Comparison of ENCODE assay signal across 20 mouse cellular contexts in the genomic region with DNA sequence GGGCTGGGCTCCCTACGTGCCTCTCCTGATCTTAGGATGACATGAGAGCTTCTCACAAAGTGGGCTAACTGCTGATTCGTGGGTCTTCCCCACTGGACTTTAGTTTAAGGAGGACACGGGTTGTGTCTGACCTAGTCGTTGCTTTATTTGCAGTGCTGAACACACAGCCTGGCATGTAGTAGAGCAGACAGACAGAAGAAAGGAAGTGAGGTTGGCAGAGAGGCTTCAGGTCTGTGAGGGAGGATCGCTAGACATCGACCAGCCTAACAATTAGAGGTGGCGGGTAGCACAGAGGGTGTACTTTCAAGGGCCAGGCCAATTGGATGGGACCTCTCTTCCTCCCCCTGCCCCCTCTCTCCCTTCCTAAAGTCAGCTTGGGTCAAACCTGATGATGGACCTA. TPM values are rescaled to one million over a fixed set of nuclear protein-coding genes. Genes with fewer than 3 reads are reported as not detected.
A peak's percentile ranks its signal among the peaks of the same experiment; 100 is the strongest.
DNase-seq lines count a peak whose midpoint lies in the region; ATAC-seq and TF ChIP-seq lines count a peak whose summit lies in the region.
"Had no signal": no experiment of that assay in that cellular context is flagged by ENCODE, and none has a peak within 500 bp of the region (broad histone marks: within the 10 kb centered on the region; RNA-seq: fewer than 3 reads in every experiment).

No protein-coding gene starts in this region.

- TF ChIP-seq POLR2A in CH12.LX (IDR thresholded peaks at IDR 0.05; ENCODE audit: low read depth, low read length) = no peak

- no peaks in the 10 kb centered on the region for H3K36me3 ChIP-seq in forebrain, embryonic 11.5 days (ENCODE audit: control insufficient read depth, insufficient read depth, low read length)
- H3K36me3 ChIP-seq in forebrain, embryonic 13.5 days (ENCODE audit: poor library complexity, severe bottlenecking) = 0 out of 2 replicates have a peak, but pooled peaks cover 3% of the 10 kb centered on the region
- peaks cover 30 to 44% of the 10 kb centered on the region in 2 experiments for H3K36me3 ChIP-seq in CH12.LX (replicated peaks in 1 of 2; ENCODE audit: control insufficient read depth in 1 of 2, insufficient read depth in 1 of 2, low read length in 1 of 2)
- H3K36me3 ChIP-seq: forebrain, embryonic 10.5 days had no signal

- H3K27me3 ChIP-seq in forebrain, embryonic 11.5 days (ENCODE audit: control insufficient read depth, insufficient read depth, low read length) = no peaks in the 10 kb centered on the region
- 0 out of 2 replicates have a peak, but pooled peaks cover 3% of the 10 kb centered on the region for H3K27me3 ChIP-seq in forebrain, embryonic 13.5 days
- H3K27me3 ChIP-seq in CH12.LX (replicated peaks) = peaks cover 32% of the 10 kb centered on the region
- H3K27me3 ChIP-seq: embryonic facial prominence, embryonic 13.5 days; embryonic facial prominence, embryonic 15.5 days had no signal

- no peak overlapping the region for H3K27ac ChIP-seq in forebrain, embryonic 11.5 days (ENCODE audit: low read depth, low read length)
- no peak overlapping the region for H3K27ac ChIP-seq in forebrain, embryonic 13.5 days
- H3K27ac ChIP-seq in CH12.LX (ENCODE audit: insufficient read depth, low read depth) = no peak overlapping the region
- H3K27ac ChIP-seq: embryonic facial prominence, embryonic 13.5 days; embryonic facial prominence, embryonic 15.5 days; forebrain, embryonic 10.5 days had no signal

- H3K4me2 ChIP-seq in forebrain, embryonic 11.5 days (ENCODE audit: low read depth, low read length, severe bottlenecking) = no peak overlapping the region
- no peak overlapping the region for H3K4me2 ChIP-seq in forebrain, embryonic 13.5 days
- no peak overlapping the region for H3K4me2 ChIP-seq in CH12.LX (ENCODE audit: insufficient read depth, low read depth, poor library complexity, severe bottlenecking)
- H3K4me2 ChIP-seq: embryonic facial prominence, embryonic 13.5 days; embryonic facial prominence, embryonic 15.5 days had no signal

- TF ChIP-seq CTCF in CH12.LX (conservative IDR thresholded peaks at IDR 0.05 in 1 of 2, IDR thresholded peaks at IDR 0.05 in 1 of 2; ENCODE audit: low read depth in 2 of 2, low read length in 2 of 2) = no peak

- no peaks in the 10 kb centered on the region for H3K9me3 ChIP-seq in forebrain, embryonic 11.5 days (ENCODE audit: control insufficient read depth, low read length)
- no peaks in the 10 kb centered on the region for H3K9me3 ChIP-seq in forebrain, embryonic 13.5 days (replicated peaks)
- H3K9me3 ChIP-seq in CH12.LX (replicated peaks; ENCODE audit: low read length) = no peaks in the 10 kb centered on the region
- H3K9me3 ChIP-seq: embryonic facial prominence, embryonic 13.5 days; embryonic facial prominence, embryonic 15.5 days; forebrain, embryonic 10.5 days had no signal

- no peak for TF ChIP-seq RAD21 in CH12.LX (IDR thresholded peaks at IDR 0.05; ENCODE audit: low read depth, low read length)

- H3K79me2 ChIP-seq in CH12.LX (replicated peaks; ENCODE audit: control insufficient read depth, extremely low read depth, insufficient read depth, poor library complexity, severe bottlenecking) = no peaks in the 10 kb centered on the region

- ATAC-seq in forebrain, embryonic 11.5 days (replicated peaks; ENCODE audit: low FRiP score) = no peak
- no peak for ATAC-seq in forebrain, embryonic 13.5 days
- ATAC-seq: CD4-positive, CD25-positive, alpha-beta regulatory T cell, adult 4 months; forebrain, embryonic 14.5 days; forebrain, embryonic 16.5 days had no signal

- peaks cover 5% of the 10 kb centered on the region; the same call in 1 of the 2 replicates for H3K4me1 ChIP-seq in forebrain, embryonic 11.5 days (replicated peaks; ENCODE audit: control insufficient read depth, insufficient read depth, low read length)
- H3K4me1 ChIP-seq in forebrain, embryonic 13.5 days = peaks cover 17% of the 10 kb centered on the region
- peaks cover 0 to 10% of the 10 kb centered on the region in 2 experiments; a peak in 2 of 4 replicates for H3K4me1 ChIP-seq in CH12.LX (ENCODE audit: control insufficient read depth in 1 of 2, insufficient read depth in 2 of 2)

- in situ Hi-C loops in CH12.LX (cut with MboI; ENCODE audit: low pct_ligation_motif_present, low pct_unique_long_range_greater_than_20kb, low sequenced_read_pairs) = loop anchor here (5.0 to 10.0 kb wide), 2 partner anchors 64 to 191 kb away; no protein-coding TSS in a partner anchor

- peak overlapping the region; percentile 8; the same call in 1 of the 2 replicates for H3K9ac ChIP-seq in forebrain, embryonic 11.5 days (ENCODE audit: low read length)
- no peak overlapping the region for H3K9ac ChIP-seq in forebrain, embryonic 13.5 days
- no peak overlapping the region for H3K9ac ChIP-seq in CH12.LX (ENCODE audit: insufficient read depth, low read depth)
- H3K9ac ChIP-seq: embryonic facial prominence, embryonic 13.5 days; embryonic facial prominence, embryonic 15.5 days had no signal

- peak; percentile 54 for DNase-seq in cerebellum, adult 11-12 months
- DNase-seq in cerebellum, adult 8-10 months = no peak
- peak; percentile 52 for DNase-seq in cerebellum, adult 9-11 months
- DNase-seq in cerebellum, postnatal 36 days = no peak
- no peak for DNase-seq in forebrain, embryonic 11.5 days (ENCODE audit: low spot score)
- no peak for DNase-seq in CH12.LX (ENCODE audit: extremely low read depth)
- DNase-seq: adrenal gland, adult 2 months; adrenal gland, postnatal 10 days; adrenal gland, postnatal 25 days; B cell, adult 2 months; embryo, embryonic 11 days had no signal

- dilution Hi-C loops in CH12.LX (cut with MboI; ENCODE audit: extremely low pct_ligation_motif_present, extremely low pct_unique_long_range_greater_than_20kb, low sequenced_read_pairs) = no loop called here

- H3K4me3 ChIP-seq in forebrain, embryonic 11.5 days (ENCODE audit: low read depth, low read length) = no peak overlapping the region
- no peak overlapping the region for H3K4me3 ChIP-seq in forebrain, embryonic 13.5 days
- H3K4me3 ChIP-seq in CH12.LX (replicated peaks in 1 of 3; ENCODE audit: low read depth in 2 of 3, low read length in 2 of 3, poor library complexity in 1 of 3) = no peak overlapping the region
- H3K4me3 ChIP-seq: embryonic facial prominence, embryonic 13.5 days; embryonic facial prominence, embryonic 15.5 days; erythroblast, embryonic 14.5 days; forebrain, embryonic 10.5 days had no signal

- 54% methylated on average over 7 of the region's 7 CpGs for WGBS in forebrain, embryonic 11.5 days
- 53% methylated on average over 7 of the region's 7 CpGs for WGBS in forebrain, embryonic 13.5 days

- no peak for TF ChIP-seq EP300 in CH12.LX (IDR thresholded peaks at IDR 0.05; ENCODE audit: low read length)

TF ChIP-seq in CH12.LX, 34 proteins besides CTCF, POLR2A, EP300 and RAD21:
- TF ChIP-seq HCFC1 (IDR thresholded peaks at IDR 0.05; ENCODE audit: low read depth, low read length) (no peak), POLR2AphosphoS2 (IDR thresholded peaks at IDR 0.05; ENCODE audit: low read depth, low read length) (peak; percentile 37; the same call in 1 of the 2 replicates), SMC3 (IDR thresholded peaks at IDR 0.05; ENCODE audit: low read depth, low read length) (no peak), UBTF (IDR thresholded peaks at IDR 0.05; ENCODE audit: low read depth, low read length) (no peak), CHD2 (IDR thresholded peaks at IDR 0.05; ENCODE audit: low read length) (no peak)

RNA-seq across cellular contexts. Expression of a gene that starts 2.5 kb away (rescaled TPM):
- 16.5 and 17.4 TPM in 2 replicates for polyA plus RNA-seq in forebrain, embryonic 11.5 days (2014; fragmentation: Nextera tagmentation; extraction: Ambion mirVana)
- 19.7 and 20.2 TPM in 2 replicates for polyA plus RNA-seq in forebrain, embryonic 13.5 days (2015; fragmentation: Nextera tagmentation; extraction: Ambion mirVana)
- not detected in 2 replicates for total RNA-seq in CH12.LX (2012; rRNA removed)
- not detected in 2 replicates for total RNA-seq in CH12.LX (2014; rRNA removed)
- polyA plus RNA-seq in CH12.LX (2012; ENCODE audit: insufficient read length, low read depth) = not detected in 2 replicates

RNA-seq across cellular contexts. Expression of a gene that starts 33.0 kb away (rescaled TPM):
- 4.4 and 5.4 TPM in 2 replicates for polyA plus RNA-seq in forebrain, embryonic 11.5 days (2014; fragmentation: Nextera tagmentation; extraction: Ambion mirVana)
- 2.4 and 3.9 TPM in 2 replicates for polyA plus RNA-seq in forebrain, embryonic 13.5 days (2015; fragmentation: Nextera tagmentation; extraction: Ambion mirVana)
- 34.9 and 53.0 TPM in 2 replicates for total RNA-seq in CH12.LX (2012; rRNA removed)
- 5.5 and 5.8 TPM in 2 replicates for total RNA-seq in CH12.LX (2014; rRNA removed)
- polyA plus RNA-seq in CH12.LX (2012; ENCODE audit: insufficient read length, low read depth) = 8.3 and 9.0 TPM in 2 replicates
- total RNA-seq: MEL had no signal

RNA-seq across cellular contexts. Expression of a gene that starts 33.9 kb away (rescaled TPM):
- 56.8 and 59.2 TPM in 2 replicates for polyA plus RNA-seq in forebrain, embryonic 11.5 days (2014; fragmentation: Nextera tagmentation; extraction: Ambion mirVana)
- 89.2 and 95.0 TPM in 2 replicates for polyA plus RNA-seq in forebrain, embryonic 13.5 days (2015; fragmentation: Nextera tagmentation; extraction: Ambion mirVana)
- total RNA-seq in CH12.LX (2012; rRNA removed) = 0.04 and 0.17 TPM in 2 replicates
- total RNA-seq in CH12.LX (2014; rRNA removed) = 0.07 TPM in 1 of 2 replicates, not detected in the other
- not detected in 2 replicates for polyA plus RNA-seq in CH12.LX (2012; ENCODE audit: insufficient read length, low read depth)

RNA-seq across cellular contexts. Expression of a gene that starts 52.8 kb away (rescaled TPM):
- polyA plus RNA-seq in forebrain, embryonic 11.5 days (2014; fragmentation: Nextera tagmentation; extraction: Ambion mirVana) = 17.2 and 18.6 TPM in 2 replicates
- polyA plus RNA-seq in forebrain, embryonic 13.5 days (2015; fragmentation: Nextera tagmentation; extraction: Ambion mirVana) = 15.8 and 16.3 TPM in 2 replicates
- total RNA-seq in CH12.LX (2012; rRNA removed) (21.2 and 21.8 TPM in 2 replicates), CH12.LX (2014; rRNA removed) (5.7 and 7.8 TPM in 2 replicates)
- polyA plus RNA-seq in CH12.LX (2012; ENCODE audit: insufficient read length, low read depth) = 20.3 and 21.2 TPM in 2 replicates

Comparison
In these comparisons a context has a peak if more than half of its experiments do, and no peak if none do; other contexts are left out.
1. DNase-seq: peak in cerebellum, adult 11-12 months (single experiment) and cerebellum, adult 9-11 months (single experiment); none in cerebellum, adult 8-10 months (single experiment), cerebellum, postnatal 36 days (0 of 2), forebrain, embryonic 11.5 days (single experiment) and CH12.LX (single experiment).
2. RNA of a gene that starts 2.5 kb away (polyA plus RNA-seq): 19.7 to 20.2 TPM in forebrain, embryonic 13.5 days and 16.5 to 17.4 TPM in forebrain, embryonic 11.5 days; not detected in CH12.LX; every median in the first group is over 10 times any median in the second.
3. RNA of a gene that starts 33.9 kb away (polyA plus RNA-seq): 89.2 to 95.0 TPM in forebrain, embryonic 13.5 days and 56.8 to 59.2 TPM in forebrain, embryonic 11.5 days; not detected in CH12.LX; every median in the first group is over 10 times any median in the second.